In the genomic region with DNA sequence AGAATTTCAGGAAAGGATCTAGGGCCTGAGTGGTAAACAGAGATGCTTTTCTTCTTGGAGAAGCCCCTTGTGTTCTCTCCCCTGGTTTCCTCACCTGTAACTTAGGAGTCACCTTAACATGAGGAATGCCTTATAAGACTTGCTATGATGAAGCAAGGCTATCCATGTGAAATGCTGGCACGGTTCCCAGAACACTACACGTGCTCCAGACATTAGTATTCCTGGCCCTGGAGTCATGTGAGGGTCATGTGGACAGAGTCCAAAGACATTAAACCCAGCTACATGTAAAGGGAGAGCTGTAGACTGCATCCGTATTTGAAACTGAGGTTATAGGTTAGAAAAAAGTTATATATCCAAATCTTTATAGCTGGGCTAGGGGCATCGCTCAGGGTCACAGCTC, we compare ENCODE assay signal across 10 mouse cellular contexts. TPM values are rescaled to one million over a fixed set of nuclear protein-coding genes. Genes with fewer than 3 reads are reported as not detected.
DNase-seq lines count a peak whose midpoint lies in the region; ATAC-seq lines count a peak whose summit lies in the region.
"Had no signal": no experiment of that assay in that cellular context is flagged by ENCODE, and none has a peak within 500 bp of the region (broad histone marks: within the 10 kb centered on the region; RNA-seq: fewer than 3 reads in every experiment).

No protein-coding gene starts in this region.

- no peak overlapping the region for H3K27ac ChIP-seq in lung, embryonic 16.5 days (ENCODE audit: low read length)
- H3K27ac ChIP-seq: midbrain, embryonic 12.5 days had no signal

- intact Hi-C loops in gastrocnemius, postnatal 14 days (cut with DNase I; ENCODE audit: low total_unique reads): no loop called here

- H3K4me1 ChIP-seq in lung, embryonic 16.5 days (replicated peaks; ENCODE audit: control insufficient read depth, insufficient read depth, low read length): no peaks in the 10 kb centered on the region
- H3K4me1 ChIP-seq: midbrain, embryonic 12.5 days had no signal

- H3K27me3 ChIP-seq in lung, embryonic 16.5 days (ENCODE audit: control insufficient read depth, insufficient read depth, low read depth, low read length): no peaks in the 10 kb centered on the region
- H3K27me3 ChIP-seq: midbrain, embryonic 12.5 days had no signal

- ATAC-seq in lung, embryonic 16.5 days (ENCODE audit: low read depth): peak; percentile 71

- H3K4me2 ChIP-seq in lung, embryonic 16.5 days (ENCODE audit: low read depth, low read length): no peak overlapping the region
- H3K4me2 ChIP-seq: midbrain, embryonic 12.5 days had no signal

- peak; percentile 24 for DNase-seq in gastrocnemius, postnatal 14 days
- DNase-seq in gastrocnemius, postnatal 25 days: no peak
- peak; percentile 70 for DNase-seq in adrenal gland, postnatal 14 days
- DNase-seq in kidney, adult 18-20 months: peak; percentile 84
- no peak for DNase-seq in frontal cortex, adult 2 months (ENCODE audit: extremely low spot score in 1 of 2, low spot score in 1 of 2)
- DNase-seq in left cerebral cortex, adult 18-20 months (ENCODE audit: low spot score in 2 of 2): no peak
- DNase-seq in ovary, adult 18-20 months (ENCODE audit: low spot score): no peak
- DNase-seq: spleen, adult 18-20 months had no signal

- no peaks in the 10 kb centered on the region for H3K36me3 ChIP-seq in lung, embryonic 16.5 days (ENCODE audit: control insufficient read depth, insufficient read depth, low read length)
- H3K36me3 ChIP-seq: midbrain, embryonic 12.5 days had no signal

- H3K9me3 ChIP-seq in lung, embryonic 16.5 days (ENCODE audit: control insufficient read depth, low read length): no peaks in the 10 kb centered on the region
- H3K9me3 ChIP-seq: midbrain, embryonic 12.5 days had no signal

- H3K4me3 ChIP-seq in lung, embryonic 16.5 days (ENCODE audit: low read length): no peak overlapping the region
- H3K4me3 ChIP-seq: midbrain, embryonic 12.5 days had no signal

- WGBS in lung, embryonic 16.5 days: 41% methylated on average over 4 of the region's 4 CpGs

- no peak overlapping the region for H3K9ac ChIP-seq in lung, embryonic 16.5 days (ENCODE audit: low read length)
- H3K9ac ChIP-seq: midbrain, embryonic 12.5 days had no signal

RNA-seq across cellular contexts. Expression of a gene that starts 9.5 kb away (rescaled TPM):
- 1 to 10 TPM; 6.2 to 8.4 TPM for total RNA-seq in gastrocnemius, postnatal 14 days (2021)
- total RNA-seq in gastrocnemius, postnatal 25 days (2021): 10 to 100 TPM; 10.7 to 12.1 TPM
- total RNA-seq in adrenal gland, postnatal 14 days (2021): 2.9 and 3.4 TPM in 2 replicates
- 6.0 and 6.5 TPM in 2 replicates for polyA plus RNA-seq in lung, embryonic 16.5 days (2015; fragmentation: Nextera tagmentation; extraction: Ambion mirVana)
- 8.0 and 9.0 TPM in 2 replicates for polyA plus RNA-seq in frontal cortex, adult 2 months (2012; rRNA removed)
- 10 to 100 TPM in 1 of 2 experiments, 1 to 10 TPM in 1; 9.9 to 12.1 TPM for total RNA-seq in left cerebral cortex, adult 18-20 months (2021)

RNA-seq across cellular contexts. Expression of a gene that starts 58.8 kb away (rescaled TPM):
- total RNA-seq in gastrocnemius, postnatal 14 days (2021): 100 to 1,000 TPM; 143 to 145 TPM
- total RNA-seq in gastrocnemius, postnatal 25 days (2021): 100 to 1,000 TPM; 105 to 116 TPM
- 419 and 430 TPM in 2 replicates for total RNA-seq in adrenal gland, postnatal 14 days (2021)
- 209 and 239 TPM in 2 replicates for polyA plus RNA-seq in lung, embryonic 16.5 days (2015; fragmentation: Nextera tagmentation; extraction: Ambion mirVana)
- 371 and 407 TPM in 2 replicates for polyA plus RNA-seq in frontal cortex, adult 2 months (2012; rRNA removed)
- total RNA-seq in left cerebral cortex, adult 18-20 months (2021): 100 to 1,000 TPM; 419 to 428 TPM

Comparison
In these comparisons a context has a peak if more than half of its experiments do, and no peak if none do; other contexts are left out.
1. DNase-seq: peak in gastrocnemius, postnatal 14 days (single experiment), adrenal gland, postnatal 14 days (single experiment) and kidney, adult 18-20 months (single experiment); none in gastrocnemius, postnatal 25 days (single experiment), frontal cortex, adult 2 months (0 of 2), left cerebral cortex, adult 18-20 months (0 of 2) and ovary, adult 18-20 months (single experiment).